Comparison of ENCODE assay signal across 8 mouse cellular contexts in genomic region chr9:22116086-22116485, GRCm38 (mm10). TPM values are rescaled to one million over a fixed set of nuclear protein-coding genes. Genes with fewer than 3 reads are reported as not detected.
DNase-seq lines count a peak whose midpoint lies in the region; ATAC-seq and TF ChIP-seq lines count a peak whose summit lies in the region.

No protein-coding gene starts in this region.

- intact Hi-C loops in gastrocnemius, postnatal 14 days (cut with DNase I; ENCODE audit: low total_unique reads) = no loop called here
- intact Hi-C loops in gastrocnemius, postnatal 36 days (cut with DNase I) = no loop called here

- H3K4me2 ChIP-seq in hindbrain, embryonic 15.5 days = peak overlapping the region; percentile 77
- H3K4me2 ChIP-seq in midbrain, embryonic 12.5 days (replicated peaks) = peak overlapping the region; percentile 93

- peak overlapping the region; percentile 77; the same call in 1 of the 2 replicates for H3K4me3 ChIP-seq in spleen, adult 2 months (ENCODE audit: extremely low read depth, insufficient read depth, insufficient read length)
- peak overlapping the region; percentile 52 for H3K4me3 ChIP-seq in hindbrain, embryonic 15.5 days
- peak overlapping the region; percentile 94 for H3K4me3 ChIP-seq in midbrain, embryonic 12.5 days

- 25% methylated on average over 15 of the region's 15 CpGs for WGBS in spleen, adult 2 months
- 11% methylated on average over 15 of the region's 15 CpGs for WGBS in hindbrain, embryonic 15.5 days
- WGBS in midbrain, embryonic 12.5 days = 21% methylated on average over 15 of the region's 15 CpGs

- H3K9ac ChIP-seq in hindbrain, embryonic 15.5 days = peak overlapping the region; percentile 62
- H3K9ac ChIP-seq in midbrain, embryonic 12.5 days (replicated peaks) = peak overlapping the region; percentile 89

- no peak for TF ChIP-seq CTCF in spleen, adult 2 months (IDR thresholded peaks at IDR 0.05; ENCODE audit: extremely low read depth, insufficient read depth, insufficient read length, insufficient replicate concordance)

- peaks cover 14% of the 10 kb centered on the region for H3K36me3 ChIP-seq in spleen, adult 2 months (ENCODE audit: control insufficient read depth, insufficient read depth, low read length)
- peaks cover 18% of the 10 kb centered on the region for H3K36me3 ChIP-seq in hindbrain, embryonic 15.5 days
- peaks cover 30% of the 10 kb centered on the region for H3K36me3 ChIP-seq in midbrain, embryonic 12.5 days

- TF ChIP-seq POLR2A in spleen, adult 2 months (IDR thresholded peaks at IDR 0.05; ENCODE audit: low read depth, low read length) = no peak

- no peak for ATAC-seq in hindbrain, embryonic 15.5 days (ENCODE audit: low FRiP score, low read depth)
- ATAC-seq in midbrain, embryonic 12.5 days (ENCODE audit: low FRiP score, low read depth) = no peak

- H3K4me1 ChIP-seq in spleen, adult 2 months (ENCODE audit: control insufficient read depth, insufficient read depth, insufficient read length) = peaks cover 23% of the 10 kb centered on the region; the same call in 1 of the 2 replicates
- peaks cover 23% of the 10 kb centered on the region for H3K4me1 ChIP-seq in hindbrain, embryonic 15.5 days (replicated peaks)
- peaks cover 19% of the 10 kb centered on the region for H3K4me1 ChIP-seq in midbrain, embryonic 12.5 days

- DNase-seq in embryo, embryonic 10 days (ENCODE audit: low spot score) = peak; percentile 38
- no peak for DNase-seq in embryo, embryonic 11 days
- no peak for DNase-seq in spleen, adult 2 months (ENCODE audit: low read depth in 1 of 2, low spot score in 2 of 2)
- DNase-seq in spleen, postnatal 36 days (ENCODE audit: low spot score in 2 of 2) = no peak
- DNase-seq in gastrocnemius, postnatal 14 days = no peak
- no peak for DNase-seq in gastrocnemius, postnatal 36 days

- no peaks in the 10 kb centered on the region for H3K27me3 ChIP-seq in spleen, adult 2 months (ENCODE audit: control insufficient read depth, insufficient read depth, low read length)
- H3K27me3 ChIP-seq in hindbrain, embryonic 15.5 days = no peaks in the 10 kb centered on the region
- peaks cover 7% of the 10 kb centered on the region; the same call in 1 of the 2 replicates for H3K27me3 ChIP-seq in midbrain, embryonic 12.5 days

- no peak overlapping the region for H3K27ac ChIP-seq in spleen, adult 2 months (ENCODE audit: insufficient read depth, low read length)
- H3K27ac ChIP-seq in hindbrain, embryonic 15.5 days (replicated peaks) = no peak overlapping the region
- H3K27ac ChIP-seq in midbrain, embryonic 12.5 days (replicated peaks) = no peak overlapping the region

- no peaks in the 10 kb centered on the region for H3K9me3 ChIP-seq in hindbrain, embryonic 15.5 days
- no peaks in the 10 kb centered on the region for H3K9me3 ChIP-seq in midbrain, embryonic 12.5 days

RNA-seq across cellular contexts. Expression of gene Elof1, which starts 0.9 kb away (rescaled TPM):
- 70.2 and 89.3 TPM in 2 replicates for polyA plus RNA-seq in spleen, adult 2 months (2012; rRNA removed)
- polyA plus RNA-seq in hindbrain, embryonic 15.5 days (2015; fragmentation: Nextera tagmentation; extraction: Ambion mirVana) = 183 and 190 TPM in 2 replicates
- 178 and 187 TPM in 2 replicates for polyA plus RNA-seq in midbrain, embryonic 12.5 days (2016; fragmentation: Nextera tagmentation; extraction: Ambion mirVana)
- total RNA-seq in gastrocnemius, postnatal 14 days (2021) = 10 to 100 TPM; 30.1 to 32.7 TPM
- total RNA-seq in gastrocnemius, postnatal 36 days (2021) = 10 to 100 TPM; 32.5 to 35.3 TPM

RNA-seq across cellular contexts. Expression of gene Cnn1, which starts 17.1 kb away (rescaled TPM):
- 7.2 and 8.0 TPM in 2 replicates for polyA plus RNA-seq in spleen, adult 2 months (2012; rRNA removed)
- 1.6 and 2.3 TPM in 2 replicates for polyA plus RNA-seq in hindbrain, embryonic 15.5 days (2015; fragmentation: Nextera tagmentation; extraction: Ambion mirVana)
- polyA plus RNA-seq in midbrain, embryonic 12.5 days (2016; fragmentation: Nextera tagmentation; extraction: Ambion mirVana) = 6.7 TPM in 2 replicates
- total RNA-seq in gastrocnemius, postnatal 14 days (2021) = 1 to 10 TPM; 1.7 to 7.9 TPM
- total RNA-seq in gastrocnemius, postnatal 36 days (2021) = 1 to 10 TPM; 1.4 to 2.1 TPM

RNA-seq across cellular contexts. Expression of gene Acp5, which starts 19.4 kb away (rescaled TPM):
- 309 and 340 TPM in 2 replicates for polyA plus RNA-seq in spleen, adult 2 months (2012; rRNA removed)
- 0.44 and 0.97 TPM in 2 replicates for polyA plus RNA-seq in hindbrain, embryonic 15.5 days (2015; fragmentation: Nextera tagmentation; extraction: Ambion mirVana)
- 5.7 and 9.4 TPM in 2 replicates for polyA plus RNA-seq in midbrain, embryonic 12.5 days (2016; fragmentation: Nextera tagmentation; extraction: Ambion mirVana)
- total RNA-seq in gastrocnemius, postnatal 14 days (2021) = 1 to 10 TPM in 1 of 2 experiments, under 1 TPM in 1; 0.55 to 1.1 TPM
- 1 to 10 TPM; 1.1 to 2.9 TPM for total RNA-seq in gastrocnemius, postnatal 36 days (2021)

RNA-seq across cellular contexts. Expression of gene Ecsit, which starts 30.8 kb away (rescaled TPM):
- polyA plus RNA-seq in spleen, adult 2 months (2012; rRNA removed) = 21.8 and 30.1 TPM in 2 replicates
- 56.0 and 63.5 TPM in 2 replicates for polyA plus RNA-seq in hindbrain, embryonic 15.5 days (2015; fragmentation: Nextera tagmentation; extraction: Ambion mirVana)
- polyA plus RNA-seq in midbrain, embryonic 12.5 days (2016; fragmentation: Nextera tagmentation; extraction: Ambion mirVana) = 35.6 and 40.7 TPM in 2 replicates
- 10 to 100 TPM; 68.5 to 72.2 TPM for total RNA-seq in gastrocnemius, postnatal 14 days (2021)
- total RNA-seq in gastrocnemius, postnatal 36 days (2021) = 10 to 100 TPM; 82.2 to 86.9 TPM

RNA-seq across cellular contexts. Expression of gene Pigyl, which starts 40.6 kb away (rescaled TPM):
- 23.6 and 38.6 TPM in 2 replicates for polyA plus RNA-seq in spleen, adult 2 months (2012; rRNA removed)
- 85.3 and 86.0 TPM in 2 replicates for polyA plus RNA-seq in hindbrain, embryonic 15.5 days (2015; fragmentation: Nextera tagmentation; extraction: Ambion mirVana)
- polyA plus RNA-seq in midbrain, embryonic 12.5 days (2016; fragmentation: Nextera tagmentation; extraction: Ambion mirVana) = 62.0 and 66.8 TPM in 2 replicates
- 10 to 100 TPM; 29.3 to 30.3 TPM for total RNA-seq in gastrocnemius, postnatal 14 days (2021)
- total RNA-seq in gastrocnemius, postnatal 36 days (2021) = 10 to 100 TPM; 29.4 to 31.2 TPM

Comparison
In these comparisons a context has a peak if more than half of its experiments do, and no peak if none do; other contexts are left out.
1. RNA of gene Acp5, which starts 19.4 kb away (polyA plus RNA-seq): 309 to 340 TPM in spleen, adult 2 months; 5.7 to 9.4 TPM in midbrain, embryonic 12.5 days and 0.44 to 0.97 TPM in hindbrain, embryonic 15.5 days; every median in the first group is over 10 times any median in the second.
2. Peak in every context shown above with its lines, with median percentiles within 50 percentile points of each other: H3K4me3 ChIP-seq.